Mouse (Mus musculus) cerebellum, adult 9-10 months (tissue): Measurements from ENCODE around the gene Galr2.

Experiments
- DNase-seq: peaks from one replicate; pipeline ENCODE4 v3.0.0; 2022

Gene Galr2

DNA sequence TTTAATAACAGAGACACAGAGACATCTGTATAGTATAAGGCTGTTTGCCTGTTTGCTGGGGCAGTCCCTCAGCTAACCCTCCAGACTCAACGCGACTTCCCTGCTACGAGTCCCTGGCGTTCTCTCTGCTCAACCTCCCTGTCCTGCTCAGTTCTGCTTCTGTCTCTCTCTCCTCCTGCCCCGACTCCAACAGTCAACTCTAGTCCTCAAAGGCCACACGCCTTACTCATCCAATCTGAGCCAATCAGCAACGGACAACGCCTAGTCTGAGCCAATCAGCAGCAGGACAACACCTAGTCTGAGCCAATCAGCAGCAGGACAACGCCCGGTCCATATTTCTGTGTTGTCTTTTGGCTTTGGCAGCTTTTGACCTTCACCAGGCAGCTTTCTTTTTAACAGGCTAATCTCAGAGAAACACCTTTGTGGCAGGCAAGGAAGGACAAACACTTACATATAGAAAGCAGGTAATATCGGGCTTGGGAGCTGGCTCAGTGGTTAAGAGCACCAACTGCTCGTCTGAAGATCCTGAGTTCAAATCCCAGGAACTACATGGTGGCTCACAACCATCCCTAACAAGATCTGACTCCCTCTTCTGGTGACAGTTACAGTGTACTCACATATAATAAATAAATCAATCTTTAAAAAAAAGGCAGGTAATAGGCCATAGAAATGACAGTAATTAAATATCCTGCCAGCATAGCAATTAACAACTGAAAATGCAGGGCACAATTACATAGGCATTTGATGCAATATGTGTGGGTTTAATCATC lies 27.2 kb downstream of the Galr2 start:
- peak; percentile 43 for DNase-seq

DNA sequence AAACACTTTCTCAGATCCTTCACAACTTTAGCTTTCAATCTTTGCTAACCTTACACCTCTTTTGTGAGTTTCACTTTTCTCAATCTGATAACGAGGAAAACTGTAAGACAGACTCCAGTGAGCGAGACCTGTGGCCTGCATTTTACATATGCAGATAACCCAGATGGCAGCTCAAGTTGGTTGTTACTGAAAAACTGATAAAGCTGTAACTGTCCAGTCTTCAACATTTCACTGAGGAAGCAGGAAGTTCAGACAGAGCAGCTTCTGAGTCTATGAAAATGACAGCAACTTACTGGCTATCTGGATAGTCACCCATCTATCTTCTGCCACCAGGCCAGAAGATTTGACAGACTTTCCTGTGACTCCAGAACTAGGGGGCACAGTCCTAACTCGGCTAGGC lies 28.9 kb downstream of the Galr2 start:
- DNase-seq = no peak

DNA sequence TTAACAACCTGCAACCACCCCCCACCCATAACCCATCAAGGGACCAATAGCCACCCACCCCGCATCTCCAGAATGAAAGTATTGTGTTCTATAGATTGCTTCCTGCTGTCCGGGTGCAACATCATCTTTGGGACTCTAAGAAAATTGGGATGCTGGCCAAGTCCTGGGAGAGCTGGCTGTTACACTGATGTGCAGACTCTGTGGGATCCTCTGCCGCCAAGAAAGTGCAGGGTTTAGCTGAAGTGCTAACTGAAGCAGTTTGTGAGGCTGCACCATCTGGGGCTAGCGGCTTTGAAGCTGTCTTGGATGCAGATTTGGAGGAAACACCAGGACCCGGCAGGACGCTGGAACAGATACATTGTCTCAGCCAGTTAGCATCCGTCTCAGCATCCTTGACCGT lies 30.4 kb downstream of the Galr2 start:
- no peak for DNase-seq

DNA sequence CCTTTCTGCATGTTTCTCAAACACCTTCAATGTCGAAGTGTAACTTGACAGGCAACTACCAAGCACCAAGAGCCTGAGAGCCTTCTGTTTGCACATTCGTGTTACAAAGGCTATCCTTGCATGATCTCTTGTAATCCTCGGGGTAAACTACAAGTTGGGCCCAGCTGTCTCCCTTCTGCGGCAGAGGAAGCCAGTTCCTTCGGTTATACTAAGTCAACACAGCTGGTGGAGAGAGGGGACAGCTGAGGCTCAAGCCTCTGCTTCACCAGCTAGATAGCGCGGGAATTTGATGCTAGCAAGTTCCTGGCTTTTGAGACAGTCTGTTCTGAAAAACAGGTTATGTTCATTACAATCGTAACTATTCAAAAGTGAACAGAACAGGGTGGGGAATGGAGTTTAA lies 31.6 kb downstream of the Galr2 start:
- no peak for DNase-seq

DNA sequence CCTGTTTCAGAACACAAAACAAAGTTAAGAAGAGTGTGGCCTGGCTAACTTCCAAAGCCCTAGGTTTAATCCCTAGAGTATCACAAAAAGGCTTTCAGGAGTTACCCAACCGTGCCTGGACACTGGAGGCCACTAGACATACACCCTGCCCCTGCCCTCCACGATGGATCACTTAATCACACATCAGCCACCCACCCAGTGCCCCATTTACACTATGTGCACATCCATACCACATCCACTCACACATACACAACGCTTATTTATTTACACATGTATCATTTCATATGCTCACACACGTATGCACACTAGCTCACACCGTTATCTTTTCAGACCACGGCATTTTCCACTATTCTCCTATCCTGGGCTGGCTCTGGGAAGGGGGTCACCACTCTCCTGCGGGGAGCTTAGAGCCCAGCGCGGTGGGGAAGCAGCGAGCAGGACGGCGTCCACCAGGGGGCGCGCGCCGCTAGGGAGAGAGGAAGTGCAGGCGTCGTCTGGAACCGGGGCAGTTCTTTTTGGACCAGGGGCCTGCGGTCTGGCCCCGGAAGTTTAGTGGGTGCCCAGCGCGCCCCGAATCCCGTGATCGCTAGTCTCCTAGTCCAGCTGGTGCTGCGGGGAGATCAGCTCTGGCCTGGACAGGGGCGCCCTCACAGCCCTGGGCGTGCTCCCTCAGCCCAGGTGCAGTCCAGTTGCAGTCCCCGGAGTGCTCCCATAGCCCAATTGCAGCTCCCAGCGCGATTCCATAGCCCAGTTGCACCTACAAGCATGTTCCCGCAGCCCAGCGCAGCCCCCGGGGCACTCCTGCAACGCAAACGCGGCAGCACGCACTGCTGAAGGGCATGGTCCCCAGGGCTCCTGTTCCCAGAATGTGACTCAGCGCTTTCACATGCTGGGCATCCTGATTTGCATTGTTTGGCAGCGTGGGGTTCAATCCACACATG lies 38.2 kb downstream of the Galr2 start:
- peak; percentile 80 for DNase-seq

DNA sequence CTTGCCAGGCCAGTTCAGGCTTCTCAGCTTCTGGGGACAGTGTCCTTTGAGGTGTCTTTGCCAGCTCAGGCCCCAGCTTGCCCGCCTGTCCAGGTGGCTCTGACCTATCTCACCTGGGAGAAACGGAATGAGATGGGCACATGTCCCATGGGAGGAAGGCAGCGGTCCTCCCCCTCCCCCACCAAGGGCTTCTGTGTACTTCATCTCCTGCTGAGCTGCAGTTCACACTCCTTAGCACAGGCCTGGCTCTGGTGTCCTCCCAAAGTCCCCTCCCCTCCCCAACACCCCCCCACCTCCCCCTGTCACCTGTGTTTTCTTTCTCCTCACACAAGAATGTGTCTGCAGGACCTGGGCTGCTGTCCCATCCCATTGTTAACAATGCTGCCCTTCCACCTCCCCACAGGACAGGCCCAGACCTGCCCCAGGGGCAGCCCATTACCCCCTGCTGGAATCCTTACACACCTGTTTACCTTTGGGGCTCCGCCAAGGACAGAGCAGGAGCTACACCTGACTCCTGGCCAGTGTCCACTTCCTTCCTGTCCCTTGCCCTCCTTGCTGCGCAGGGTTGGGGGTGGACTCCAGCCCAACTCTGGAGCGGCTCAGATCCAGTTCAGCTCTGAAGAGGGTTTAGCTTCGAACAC lies 46.3 kb downstream of the Galr2 start:
- no peak for DNase-seq

DNA sequence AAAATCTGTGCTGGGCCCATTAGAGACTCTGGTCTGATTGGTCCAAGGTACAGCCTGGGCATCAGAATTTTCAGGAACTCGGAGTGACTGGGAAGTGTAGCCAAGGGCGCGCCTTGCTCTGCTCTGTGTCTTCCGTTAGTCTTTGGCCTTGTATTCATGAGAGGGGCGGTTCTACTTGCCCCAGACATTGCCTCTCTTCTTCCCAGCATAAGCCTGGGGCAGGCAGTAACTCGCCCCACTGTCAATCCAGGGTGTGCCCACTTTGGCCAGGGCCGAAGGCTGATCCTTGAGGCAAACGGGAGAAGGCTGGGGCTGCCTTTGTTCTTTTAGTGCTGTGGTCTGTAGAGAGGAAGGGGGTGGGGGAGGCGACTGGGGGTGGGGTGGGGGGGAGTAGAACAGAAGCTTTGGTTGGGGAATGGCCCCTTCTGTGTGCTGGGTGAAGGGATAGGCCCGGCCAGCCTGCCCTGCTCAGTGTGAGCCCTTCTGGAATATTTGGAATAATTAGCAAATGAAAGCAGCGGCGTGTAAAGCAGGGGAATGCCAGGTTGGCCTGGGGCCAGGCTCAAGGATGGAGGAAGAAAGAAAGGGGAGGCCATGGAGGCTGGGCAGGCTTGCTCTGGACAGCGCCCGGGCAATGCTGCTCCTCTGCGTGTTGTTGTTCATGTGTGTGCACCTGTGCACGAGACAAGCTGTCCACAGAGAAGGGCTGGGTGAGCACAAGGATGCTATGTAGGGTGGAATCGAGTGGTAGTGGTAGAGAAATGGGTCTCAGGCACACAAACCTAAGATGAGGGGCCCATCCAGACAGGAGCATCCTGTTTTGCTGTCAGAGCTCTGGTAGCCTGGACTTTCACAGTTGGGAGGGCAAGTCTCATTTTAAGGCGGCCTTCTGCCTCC lies 48.8 kb downstream of the Galr2 start:
- DNase-seq = no peak

DNA sequence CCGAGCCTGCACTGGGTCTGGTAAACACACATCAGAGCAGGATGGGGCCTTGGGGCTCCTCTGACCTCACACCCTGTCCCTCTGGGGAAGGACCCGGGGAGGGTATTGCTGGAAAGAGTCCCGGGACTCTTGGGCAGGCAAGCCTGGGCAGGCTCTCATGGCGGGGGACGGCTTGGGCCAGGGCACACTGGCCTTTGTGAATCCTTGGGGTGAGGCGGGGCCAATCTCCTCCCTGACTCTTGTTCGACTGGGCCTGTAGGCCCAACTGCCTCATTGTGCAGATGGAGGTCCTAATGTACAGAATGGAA lies 49.4 kb downstream of the Galr2 start:
- DNase-seq = no peak

DNA sequence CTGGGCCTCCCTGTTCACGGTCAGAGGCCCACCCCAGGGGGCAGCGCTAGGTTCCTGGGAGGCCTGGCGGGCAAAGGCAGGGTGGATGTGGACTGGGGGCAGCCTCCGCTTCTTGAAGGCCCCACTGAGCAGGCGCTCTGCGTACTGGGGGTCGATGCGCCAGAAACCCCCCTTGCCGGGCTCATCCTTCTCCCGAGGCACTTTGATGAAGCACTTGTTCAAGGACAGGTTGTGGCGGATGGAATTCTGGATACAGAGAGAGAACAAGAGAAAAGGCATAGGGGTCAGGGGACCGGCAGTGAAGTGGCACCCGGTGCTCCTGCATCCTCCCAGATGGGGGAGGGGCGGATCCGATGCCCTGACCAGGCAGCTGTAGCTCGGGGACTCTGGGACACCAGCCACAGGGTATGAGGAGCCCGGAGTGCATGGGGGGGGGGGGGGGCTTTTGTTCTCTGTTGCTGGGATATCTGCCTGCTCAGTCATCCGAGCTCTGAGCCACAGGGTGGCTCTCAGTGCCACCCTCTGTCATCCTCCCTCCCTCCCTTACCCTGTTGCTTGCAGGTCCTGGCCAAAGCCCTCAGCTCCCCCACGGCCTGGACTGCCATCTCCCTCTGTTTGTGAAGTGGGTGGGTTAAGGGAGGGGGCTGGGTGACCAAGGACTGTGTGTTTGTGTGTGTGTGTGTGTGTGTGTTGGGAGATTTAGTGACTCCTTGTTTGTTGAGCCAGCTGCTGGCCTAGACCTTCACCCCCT lies 51.7 kb downstream of the Galr2 start:
- no peak for DNase-seq

DNA sequence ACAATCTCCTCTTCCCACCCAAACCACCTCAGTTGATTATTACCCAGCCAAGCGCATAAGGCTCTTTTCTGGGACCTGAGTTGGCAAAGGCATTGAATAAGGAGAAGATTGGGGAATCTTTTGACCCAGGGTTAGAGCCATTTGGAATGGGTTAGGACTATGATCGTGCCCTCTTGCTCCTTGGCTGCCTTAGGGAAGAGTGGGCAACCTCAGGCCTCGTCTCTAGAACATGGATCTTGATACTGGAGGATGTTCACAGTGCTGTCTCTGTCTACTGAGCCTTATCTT lies 52.2 kb downstream of the Galr2 start:
- no peak for DNase-seq
